Mouse (Mus musculus) cerebellum, postnatal 36 days (tissue): ENCODE data around the gene Gpnmb.

Experiments used
- DNase-seq, 2 experiments: peaks; one replicate each; pipeline ENCODE4 v3.0.0; 2021 to 2022; ENCODE audit warnings: mixed read lengths in 2 of 2

Gene Gpnmb

DNA sequence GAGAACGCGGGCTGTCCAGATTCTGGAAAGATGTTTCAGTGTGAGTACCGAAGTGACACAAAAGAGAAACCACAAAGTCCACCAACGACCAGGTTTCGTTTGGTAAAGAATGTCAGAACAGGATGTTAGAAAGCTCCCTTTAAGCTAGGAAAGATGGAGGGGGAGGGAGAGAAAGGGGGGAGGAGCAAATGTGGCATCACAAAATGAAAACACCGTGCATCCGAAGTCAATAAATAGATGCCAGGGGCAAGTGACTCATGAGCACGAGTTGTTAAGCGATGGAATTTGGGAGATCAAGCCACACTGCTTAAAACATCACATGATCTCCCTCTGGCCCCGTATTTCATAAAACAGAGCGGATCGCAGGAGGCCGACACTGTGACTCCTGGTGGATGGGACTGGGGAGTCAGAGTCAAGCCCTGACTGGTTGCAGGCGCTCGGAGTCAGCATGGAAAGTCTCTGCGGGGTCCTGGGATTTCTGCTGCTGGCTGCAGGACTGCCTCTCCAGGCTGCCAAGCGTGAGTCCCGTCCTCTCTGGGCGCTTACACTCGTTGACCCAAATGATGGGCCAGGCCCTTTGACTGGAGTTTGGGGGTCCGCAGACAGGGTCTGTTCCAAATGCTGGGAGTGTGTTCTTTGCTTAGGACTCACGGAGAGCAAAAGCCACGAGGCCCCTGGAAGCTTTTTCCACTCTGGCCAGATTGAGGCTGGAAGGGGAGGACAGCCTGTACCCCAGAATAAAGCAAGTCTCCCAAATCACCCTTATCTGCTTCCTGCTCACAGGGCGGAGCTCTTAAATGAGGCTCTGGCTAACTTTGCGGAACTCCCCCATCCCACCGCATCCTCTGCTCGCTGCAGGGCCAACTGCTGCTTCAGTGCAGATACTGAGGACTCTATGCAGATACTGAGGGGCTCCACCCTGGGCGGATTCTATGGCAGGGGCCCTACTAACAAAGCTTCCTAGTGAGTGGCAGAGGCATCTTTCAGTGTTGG, at the start of gene Gpnmb:
TSS of gene Gpnmb (plus strand) at position 272 of the 993 bp plus-strand sequence.
- no peak for DNase-seq

DNA sequence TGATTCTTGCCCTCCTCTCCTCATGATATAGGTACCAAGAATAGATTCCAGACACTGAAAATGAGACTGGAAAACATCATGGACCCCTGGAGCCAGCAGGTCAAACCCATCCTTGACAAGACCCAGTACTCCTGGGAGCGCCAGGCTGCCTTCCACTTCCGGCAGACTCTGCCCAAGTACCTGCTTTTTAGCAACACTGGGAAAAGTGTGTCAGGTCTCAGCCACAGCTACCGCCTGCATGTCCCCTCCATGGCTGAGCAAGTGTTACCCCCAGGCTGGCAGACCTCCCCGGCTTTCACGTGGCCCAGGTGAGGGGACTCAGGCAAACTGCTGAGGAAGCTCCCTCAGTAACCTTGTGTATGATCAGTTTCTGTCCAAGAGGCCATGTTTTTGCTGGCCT, 46.4 kb upstream of the Gpnmb start:
- no peak for DNase-seq

DNA sequence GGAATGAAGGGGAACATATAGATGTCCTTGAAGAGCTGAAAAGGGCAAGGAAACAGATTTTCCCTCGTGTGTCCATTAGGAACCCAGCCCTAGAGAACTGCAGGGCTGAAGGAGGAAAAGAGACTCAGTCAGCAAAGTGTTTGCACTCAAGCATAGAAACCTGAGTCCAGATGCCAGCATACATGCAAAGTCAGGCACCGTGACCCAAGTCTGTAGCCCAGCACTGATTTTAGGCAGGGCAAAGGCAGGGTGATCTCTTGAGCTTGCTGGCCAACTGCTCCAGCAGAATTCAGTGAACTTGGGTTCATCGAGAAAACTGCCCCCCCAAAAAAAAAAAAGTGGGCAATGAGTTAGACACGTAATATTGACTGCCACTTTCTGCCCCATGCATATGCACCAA, 44.4 kb upstream of the Gpnmb start:
- no peak for DNase-seq

DNA sequence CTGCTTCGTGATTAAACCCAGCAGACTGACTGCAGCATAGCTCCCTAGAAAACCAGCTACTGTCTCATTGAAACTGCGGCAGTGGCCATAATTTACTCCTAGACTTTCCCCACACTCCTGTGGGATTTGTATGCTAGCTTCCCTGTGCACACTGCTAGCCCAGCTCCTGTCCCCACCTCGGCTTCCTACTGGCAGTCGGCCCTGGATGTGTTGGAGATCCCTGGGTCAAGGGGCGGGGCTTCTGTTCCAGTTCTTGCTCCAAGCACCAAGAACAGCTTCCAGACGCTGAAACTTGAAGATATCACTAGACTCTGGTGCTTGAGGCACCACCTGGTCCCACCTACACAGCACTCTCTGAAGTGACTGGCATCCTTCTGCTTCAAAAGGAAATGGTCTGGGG, 38.2 kb upstream of the Gpnmb start:
- DNase-seq: no peak

DNA sequence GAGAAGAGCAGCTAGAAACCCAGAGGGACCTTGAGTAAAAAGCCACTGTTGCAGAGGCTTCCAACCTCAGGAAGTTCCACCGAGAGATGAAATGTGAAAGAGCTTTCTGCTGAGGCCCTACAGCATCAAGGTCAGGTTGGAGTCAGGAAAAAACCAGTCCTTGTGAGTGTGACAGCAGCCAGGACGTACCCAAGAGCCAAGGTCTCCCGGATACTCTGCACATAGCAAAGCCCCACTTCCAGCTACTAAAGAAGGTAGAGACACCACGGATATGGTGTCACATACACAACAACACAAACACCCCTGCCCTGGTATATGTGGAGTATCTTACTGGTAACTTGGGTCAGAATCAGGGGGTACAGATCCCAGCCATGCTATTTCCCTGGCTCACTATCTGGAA, 37.5 kb upstream of the Gpnmb start:
- no peak for DNase-seq

DNA sequence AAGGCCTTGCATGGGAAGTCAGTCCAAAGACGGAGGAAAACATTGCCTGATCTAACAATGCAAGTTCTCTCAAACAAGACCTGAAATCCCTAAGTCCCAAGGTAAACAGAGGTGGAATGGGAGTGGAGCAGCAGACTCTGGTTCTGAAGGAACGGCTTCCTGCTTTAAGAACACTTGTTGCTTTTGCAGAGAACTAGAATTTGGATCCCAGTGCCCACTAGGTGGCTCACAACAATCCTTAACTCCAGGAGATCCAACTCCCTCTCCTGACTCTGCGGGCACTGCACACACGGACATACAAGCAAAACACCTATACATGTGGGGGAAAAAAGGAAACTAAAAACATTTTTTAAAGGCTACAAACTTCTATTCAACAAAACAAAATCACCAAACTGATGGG, 33.0 kb upstream of the Gpnmb start:
- DNase-seq: no peak

DNA sequence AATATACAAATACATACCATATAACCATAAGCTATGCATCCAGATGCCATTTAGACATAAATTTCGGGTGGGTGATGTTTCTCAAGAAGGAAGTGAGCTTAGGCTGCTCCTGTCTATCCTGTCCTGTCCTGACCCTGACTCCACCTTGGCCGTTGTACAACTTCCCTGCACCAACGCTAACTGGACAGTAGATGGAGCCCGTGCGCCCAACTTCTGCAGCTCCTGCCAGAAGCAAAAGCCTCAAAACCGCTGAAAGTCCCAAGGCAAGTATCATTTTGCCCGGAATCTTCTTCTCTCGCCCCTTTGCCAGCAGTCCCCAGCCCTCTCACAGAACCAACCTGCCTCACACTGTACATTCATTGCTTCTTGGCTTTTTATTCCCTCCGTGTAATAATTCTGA, 28.4 kb upstream of the Gpnmb start:
- peak; percentile 55 to 64 for DNase-seq

DNA sequence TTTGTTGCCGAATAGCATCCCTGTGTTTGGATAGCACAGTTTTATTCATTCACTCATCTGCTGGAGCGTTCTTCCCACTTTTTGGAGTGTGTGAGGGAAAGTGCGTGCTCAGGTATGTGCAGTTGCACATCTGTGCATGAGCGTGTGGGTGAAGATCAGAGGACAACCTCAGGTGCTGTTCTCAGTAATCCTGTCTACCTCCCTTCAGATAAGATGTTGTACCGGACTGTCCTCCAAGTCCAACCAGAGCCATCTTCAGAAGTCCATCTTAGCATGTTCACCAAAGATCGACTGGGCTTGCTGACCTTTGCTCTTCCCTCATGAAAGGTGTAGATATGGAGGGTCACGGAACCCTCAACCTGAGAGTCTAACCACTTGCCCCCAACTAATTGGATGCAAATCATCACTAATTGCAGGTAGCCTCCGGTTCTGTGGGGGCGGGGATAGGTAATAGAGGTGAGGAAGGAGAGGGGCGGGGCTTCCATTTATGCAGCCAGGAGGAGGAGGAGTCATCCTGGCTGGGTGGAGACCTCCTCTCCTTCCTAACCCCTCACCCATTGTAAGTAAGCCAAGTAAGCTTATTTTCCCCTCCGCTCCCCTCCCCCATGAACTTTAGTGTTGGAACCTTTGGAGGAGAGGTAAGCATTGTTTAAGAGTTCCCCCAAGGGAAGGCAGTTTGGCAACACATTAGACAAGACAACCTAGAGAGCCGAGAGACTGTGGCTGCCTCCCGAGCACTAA, 27.8 kb upstream of the Gpnmb start:
- DNase-seq: no peak

DNA sequence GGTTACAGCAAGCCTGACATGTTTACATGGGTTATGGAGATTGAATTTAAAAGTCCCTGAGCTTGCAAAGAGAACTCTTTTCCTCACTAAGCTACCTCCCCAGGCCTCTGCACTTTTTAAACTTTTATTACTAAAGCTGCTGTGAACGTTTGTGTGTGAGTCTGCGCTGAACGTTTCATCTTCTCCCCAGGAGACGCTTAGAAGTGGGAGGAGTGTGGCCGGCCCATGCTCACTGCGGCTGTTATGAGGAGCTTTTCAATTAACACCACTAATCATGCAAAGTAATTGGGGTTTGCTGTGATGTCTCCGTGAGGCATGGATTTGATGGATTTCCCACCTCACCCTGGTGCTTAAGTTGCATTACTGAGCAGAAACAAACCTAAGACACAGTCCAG, 27.2 kb upstream of the Gpnmb start:
- no peak for DNase-seq

DNA sequence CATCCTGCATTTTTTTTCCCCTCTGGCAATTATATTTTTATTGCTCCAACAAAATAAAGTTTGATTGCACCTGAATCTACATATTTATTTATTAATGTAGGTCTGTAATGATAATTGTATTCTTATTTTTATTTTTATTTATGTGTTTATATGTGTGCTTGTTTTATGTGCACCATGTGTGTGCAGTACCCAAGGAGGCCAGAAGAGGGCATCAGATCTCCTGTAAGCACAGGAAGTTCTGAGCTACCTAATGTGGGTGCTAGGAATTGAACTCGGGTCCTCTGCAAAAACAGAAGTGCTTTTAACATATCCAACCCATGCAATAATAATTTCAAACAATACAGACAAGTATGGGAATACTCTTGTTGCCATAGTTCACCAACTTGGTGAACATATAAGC, 26.7 kb upstream of the Gpnmb start:
- no peak for DNase-seq

DNA sequence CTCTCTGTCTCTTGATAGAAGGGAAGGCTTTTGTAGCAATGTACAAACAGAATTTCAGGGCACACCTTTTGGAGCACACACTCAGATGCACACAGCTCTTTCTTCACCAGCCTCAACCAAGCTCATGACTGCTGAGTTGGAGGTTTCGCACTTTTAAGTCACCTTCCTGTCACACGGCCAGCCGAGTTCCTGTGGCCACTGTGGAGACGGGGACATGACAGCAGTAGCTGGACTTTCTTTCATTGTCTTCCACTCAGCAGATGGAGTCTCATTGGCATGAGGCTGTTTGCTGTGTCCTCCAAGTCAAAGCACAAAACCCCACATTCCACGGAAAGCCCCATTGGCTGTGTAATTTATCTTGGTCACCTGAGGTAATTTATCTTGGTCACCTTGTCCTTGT, 25.2 kb upstream of the Gpnmb start:
- DNase-seq: no peak

DNA sequence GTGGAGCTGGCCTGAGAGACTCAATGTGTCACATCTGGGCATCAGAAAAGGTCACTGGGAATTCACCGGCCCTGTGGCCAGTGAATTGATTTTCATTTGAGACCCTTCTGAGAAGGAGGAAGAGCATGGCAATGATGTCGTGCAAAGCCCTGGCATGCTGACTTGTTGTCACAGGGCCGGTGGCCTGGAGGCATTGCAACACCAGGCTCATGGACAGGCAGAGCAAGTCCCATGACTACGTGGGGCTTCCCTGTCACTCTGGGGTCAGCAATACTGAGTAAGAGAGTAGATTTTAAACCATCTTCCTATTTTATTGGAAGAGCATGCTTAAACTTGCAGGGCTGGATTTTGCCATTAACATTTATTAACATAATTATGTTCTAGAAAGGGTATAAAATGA, 23.3 kb upstream of the Gpnmb start:
- DNase-seq: no peak

DNA sequence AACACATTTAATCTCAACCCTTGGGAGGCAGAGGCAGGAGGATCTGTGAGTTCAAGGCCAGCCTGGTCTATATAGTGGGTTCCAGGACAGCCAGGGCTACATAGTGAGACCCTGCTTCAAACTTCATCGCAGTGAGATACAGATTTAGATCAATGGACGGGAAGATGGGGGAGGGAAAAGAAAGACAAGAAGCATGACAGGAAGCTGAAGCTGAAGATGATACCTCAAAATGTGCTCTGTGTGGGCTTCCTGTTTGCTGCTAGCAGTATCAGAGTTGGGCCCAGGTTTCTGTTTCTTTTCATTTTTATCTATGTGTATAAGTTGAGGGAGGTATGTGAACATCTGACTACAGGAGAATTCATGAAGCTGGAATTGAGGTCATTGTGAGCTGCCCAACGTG, 22.9 kb upstream of the Gpnmb start:
- DNase-seq: no peak

DNA sequence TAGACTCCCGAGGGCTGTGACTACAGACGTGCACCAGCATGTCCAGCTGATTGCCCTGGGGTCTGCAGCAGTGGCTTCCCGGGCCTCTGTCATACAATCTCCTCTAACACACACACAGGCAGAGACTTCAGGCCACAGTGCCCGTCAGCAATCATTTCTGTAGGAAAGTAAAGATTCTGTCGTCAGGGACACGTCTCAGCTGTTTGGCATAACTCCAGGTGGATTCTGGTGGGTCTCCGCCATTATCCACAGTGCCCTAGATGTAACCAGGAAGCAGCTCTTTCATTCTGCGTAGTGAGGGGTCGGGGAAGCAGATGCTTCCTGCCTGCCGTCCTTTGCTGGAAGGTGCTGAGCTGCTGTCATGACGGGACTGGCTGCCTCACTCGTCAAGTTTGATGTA, 19.2 kb upstream of the Gpnmb start:
- no peak for DNase-seq

DNA sequence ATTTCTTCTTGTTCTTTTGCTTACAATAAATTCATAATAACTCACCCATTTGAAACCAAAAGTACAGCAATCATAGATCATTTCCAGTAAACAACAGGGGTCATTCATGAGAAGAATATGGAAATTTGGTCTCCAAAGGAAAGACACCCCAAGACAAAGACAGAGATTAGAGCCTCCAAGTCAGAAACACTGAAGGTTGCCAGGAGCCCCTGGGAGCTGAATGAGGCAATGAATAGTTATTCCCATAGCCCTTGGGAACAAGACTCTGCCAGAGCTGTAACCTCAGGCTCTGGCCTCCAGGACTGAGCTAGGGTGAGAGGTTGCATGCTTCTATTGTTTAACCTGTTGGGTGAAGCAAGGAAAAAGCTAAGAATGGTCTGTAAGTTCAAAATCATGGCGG, 17.0 kb upstream of the Gpnmb start:
- DNase-seq: no peak

DNA sequence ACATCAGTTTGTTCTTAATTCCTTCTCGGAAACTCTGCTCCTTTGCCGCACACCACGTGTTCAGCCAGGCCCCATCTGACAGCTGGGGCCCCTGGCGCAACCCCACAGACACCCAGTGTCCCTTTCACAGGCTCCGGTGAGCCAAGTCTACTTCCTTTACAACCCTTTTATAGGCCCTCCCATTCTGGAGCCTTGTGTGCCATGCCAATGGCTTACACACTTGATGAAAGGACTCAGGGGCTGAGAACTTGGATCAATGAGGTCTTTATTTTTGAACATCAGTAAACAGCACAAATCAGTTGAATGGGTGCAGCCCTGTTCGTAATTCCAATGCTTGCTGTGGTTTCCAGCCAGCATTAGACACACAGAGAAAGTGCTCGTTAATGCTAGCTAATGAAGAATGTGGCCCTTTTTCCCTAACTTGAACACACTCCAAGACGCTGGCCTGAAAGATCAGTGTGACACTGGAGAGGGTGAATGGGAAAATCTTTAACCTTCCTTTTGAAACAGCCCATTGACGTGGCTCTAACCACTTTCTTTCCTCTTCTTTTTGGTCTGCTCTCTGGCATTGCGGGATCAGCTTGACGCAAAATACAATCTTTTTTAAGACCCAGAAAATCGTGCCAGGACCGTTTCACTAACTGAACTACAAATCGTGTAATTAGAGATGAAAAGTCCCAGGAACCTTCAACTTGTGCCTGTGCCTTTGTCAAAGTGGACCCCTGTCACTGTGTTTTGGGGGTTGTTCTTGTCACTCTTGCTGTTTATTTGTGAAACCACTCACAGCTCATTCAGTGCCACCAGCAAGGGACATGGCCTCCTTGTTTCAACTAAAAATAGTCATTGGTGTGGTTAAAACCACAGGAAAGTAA, 15.0 kb upstream of the Gpnmb start:
- no peak for DNase-seq

DNA sequence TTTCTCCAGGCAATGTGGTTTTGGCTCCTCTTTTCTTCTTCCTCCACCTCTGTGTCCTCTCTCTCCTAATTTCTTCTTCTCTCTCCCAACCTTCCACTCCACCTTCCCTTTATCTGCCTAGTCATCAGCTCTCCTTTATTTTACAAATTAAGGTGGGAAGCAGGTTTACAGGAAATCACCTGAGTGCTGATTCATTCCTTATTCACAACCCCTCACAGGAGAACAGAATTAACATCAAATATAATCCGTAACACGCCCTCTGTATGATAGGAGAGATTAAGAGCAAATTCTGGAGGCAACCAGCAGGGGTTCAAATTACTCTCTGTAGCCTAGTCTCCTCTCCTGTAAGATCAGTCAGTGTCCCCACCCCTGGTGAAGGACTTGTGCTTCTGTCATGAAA, 14.0 kb upstream of the Gpnmb start:
- DNase-seq: no peak

DNA sequence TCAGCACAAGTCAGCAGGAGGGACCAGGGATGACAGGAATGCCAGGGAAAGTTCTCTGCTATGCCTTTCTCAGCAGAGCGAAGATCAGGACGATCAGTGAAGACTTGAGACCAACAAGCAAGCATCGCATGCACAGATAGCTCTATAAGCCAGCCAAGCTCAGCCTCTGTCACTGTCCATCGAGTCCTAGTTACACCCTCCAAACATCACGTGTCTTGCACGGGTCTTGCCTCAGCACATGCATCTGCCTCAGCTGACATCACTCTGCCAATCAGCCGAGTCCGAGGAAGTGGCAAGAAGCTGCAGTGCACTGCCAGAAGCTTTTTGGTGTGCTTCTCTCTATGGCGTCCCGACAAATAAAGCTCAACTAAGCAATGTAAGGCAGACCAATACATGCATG, 13.0 kb upstream of the Gpnmb start:
- no peak for DNase-seq

DNA sequence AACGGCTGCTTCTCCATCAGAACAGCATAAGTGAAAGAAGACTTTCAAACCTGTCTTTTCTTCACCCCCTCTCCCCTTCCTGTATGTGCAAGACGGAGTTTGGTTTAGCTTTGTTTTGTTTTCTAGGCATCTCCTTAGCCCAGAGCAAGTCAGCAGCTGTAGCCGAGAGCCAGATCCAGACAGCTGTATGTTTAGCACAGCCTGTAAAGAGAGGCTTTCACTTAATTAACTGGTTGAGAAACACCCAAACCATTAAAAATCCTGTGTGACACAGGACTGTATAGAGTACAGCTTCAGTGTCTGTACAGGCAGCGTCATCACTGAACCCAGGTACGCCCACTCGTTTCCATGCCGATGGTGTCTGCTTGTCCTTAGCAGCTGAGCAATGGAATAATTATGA, 11.1 kb upstream of the Gpnmb start:
- no peak for DNase-seq

DNA sequence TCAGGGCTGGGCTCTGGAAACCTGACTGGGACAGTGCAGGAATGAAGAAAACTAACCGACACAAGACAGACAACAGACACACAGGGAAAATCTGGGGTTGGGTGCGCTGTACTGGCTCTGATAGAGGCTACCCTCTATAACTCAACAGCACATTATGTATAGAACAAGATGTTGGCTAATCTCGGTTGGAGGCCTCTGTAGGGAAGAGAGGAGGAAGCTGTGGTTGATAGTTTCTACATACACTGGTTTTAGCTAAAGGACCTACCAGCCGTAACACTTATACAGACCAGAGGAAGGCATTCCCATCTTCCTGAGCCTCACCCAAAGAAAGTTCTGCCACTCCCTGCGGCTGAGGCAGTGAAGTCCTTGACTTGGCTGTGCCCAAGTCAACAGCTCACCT, 9.8 kb upstream of the Gpnmb start:
- DNase-seq: no peak

DNA sequence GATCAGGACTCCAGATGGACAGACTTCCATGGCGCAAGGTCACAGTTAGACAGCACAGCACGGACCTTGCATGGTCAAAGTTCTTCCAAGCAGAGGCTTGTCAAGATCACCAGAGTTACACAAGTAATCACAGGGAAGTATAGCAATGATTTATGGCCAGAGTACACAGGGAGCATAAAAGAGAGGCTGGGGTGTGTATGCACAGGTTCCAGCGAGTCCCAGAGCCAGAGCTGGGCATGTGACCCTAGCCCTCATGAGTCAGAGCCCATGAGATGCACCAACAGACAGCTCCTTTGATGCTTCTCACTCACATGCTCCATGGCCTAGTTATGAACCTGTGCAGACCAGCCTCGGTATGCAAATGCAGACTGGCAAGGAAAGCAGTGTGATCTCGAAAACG, 8.3 kb upstream of the Gpnmb start:
- no peak for DNase-seq

DNA sequence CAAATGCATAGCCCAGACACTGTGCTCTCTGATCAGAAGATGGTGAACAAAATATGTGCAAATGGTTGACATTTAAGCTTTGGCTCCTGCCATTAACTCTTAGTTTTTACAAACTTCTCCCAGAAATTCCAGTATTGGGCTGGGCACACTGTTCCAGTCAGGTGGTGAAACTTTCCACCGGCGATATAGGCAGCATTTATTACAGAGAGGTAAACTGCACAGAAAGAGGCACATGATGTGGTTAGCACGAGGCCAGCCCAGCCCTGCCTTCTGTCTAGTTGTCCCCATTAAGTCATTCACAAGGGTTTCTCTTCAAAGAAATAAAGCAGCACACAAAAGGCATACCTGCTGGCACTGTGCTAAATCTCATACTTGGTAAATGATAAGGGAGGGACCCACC, 7.6 kb upstream of the Gpnmb start:
- DNase-seq: no peak

DNA sequence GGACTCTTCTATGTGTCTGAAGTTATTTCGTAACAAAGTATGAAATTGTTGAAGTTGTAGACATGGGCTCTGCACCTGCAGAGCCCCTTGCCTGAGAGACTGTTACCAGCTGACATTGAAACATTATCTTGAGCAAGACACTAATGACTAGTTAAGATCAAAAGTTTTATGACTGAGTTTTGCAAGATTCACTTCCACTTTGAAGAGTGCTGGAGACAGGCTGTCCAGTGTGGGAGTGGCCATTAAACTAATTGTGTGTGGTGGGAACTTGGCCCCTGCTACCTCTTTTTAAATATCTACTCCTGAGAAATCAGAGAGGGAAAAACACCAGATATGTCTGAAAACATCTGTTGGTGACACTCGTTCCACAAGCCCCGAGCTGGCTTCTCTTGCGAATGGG, 5.1 kb upstream of the Gpnmb start:
- no peak for DNase-seq
